Mouse (Mus musculus) heart, embryonic 11.5 days (tissue): ENCODE results near the gene A930009A15Rik. TPM values are rescaled to one million over a fixed set of nuclear protein-coding genes. Genes with fewer than 3 reads are reported as not detected.

Source experiments
- ATAC-seq: fragments of 200-750 bp; cut with Nextera tagmentation; replicated peaks from 2 replicates; pipeline ENCODE4 v1.8.0; 2017; ENCODE audit warnings: moderate library complexity; ENCODE audit not compliant: insufficient number of reproducible peaks, low FRiP score, low TSS enrichment
- H3K27ac ChIP-seq: fragments of 300-500 bp; sonication (generic); 2 replicates; pipeline ENCODE4 v1.5.1; 2014; ENCODE audit warnings: mild to moderate bottlenecking, low read depth, low read length
- H3K27me3 ChIP-seq: fragments of 300-500 bp; sonication (generic); 2 replicates; pipeline ENCODE4 v1.6.1; 2014; ENCODE audit warnings: mild to moderate bottlenecking, low read length, mixed read lengths; ENCODE audit not compliant: control insufficient read depth, insufficient read depth
- H3K36me3 ChIP-seq: fragments of 300-500 bp; sonication (generic); 2 replicates; pipeline ENCODE4 v1.6.1; 2014; ENCODE audit warnings: mild to moderate bottlenecking, low read length, moderate library complexity, mixed read lengths; ENCODE audit not compliant: control insufficient read depth, insufficient read depth
- H3K4me1 ChIP-seq: fragments of 300-500 bp; sonication (generic); 2 replicates; pipeline ENCODE4 v1.6.1; 2014; ENCODE audit warnings: low read length; ENCODE audit not compliant: control insufficient read depth, insufficient read depth
- H3K4me2 ChIP-seq: fragments of 300-500 bp; sonication (generic); 2 replicates; pipeline ENCODE4 v1.6.1; 2014; ENCODE audit warnings: mild to moderate bottlenecking, moderate library complexity
- H3K4me3 ChIP-seq: fragments of 300-500 bp; sonication (generic); 2 replicates; pipeline ENCODE4 v1.5.1; 2014; ENCODE audit warnings: low read depth, low read length
- H3K9ac ChIP-seq: fragments of 300-500 bp; sonication (generic); 2 replicates; pipeline ENCODE4 v1.6.1; 2014; ENCODE audit warnings: mild to moderate bottlenecking, low read depth, low read length, moderate library complexity
- H3K9me3 ChIP-seq: fragments of 300-500 bp; sonication (generic); replicated peaks from 2 replicates; pipeline ENCODE4 v1.6.1; 2016; ENCODE audit warnings: low read length; ENCODE audit not compliant: control insufficient read depth
- WGBS: fragments of 180-500 bp; shearing (Covaris S2); extraction: QIAGEN DNeasy Blood & Tissue Kit; methylation state at CpG from one replicate; pipeline ENCODE4 v1.1.7; 2014; ENCODE audit not compliant: insufficient replicate concordance; 5-methylcytosine and 5-hydroxymethylcytosine counted together
- polyA plus RNA-seq: library from polyadenylated mRNA; unstranded; fragments of >200 nt; fragmentation: Nextera tagmentation; extraction: Ambion mirVana; gene quantifications from 2 replicates; pipeline ENCODE4 v1.2.1, GENCODE M21; 2014

Gene A930009A15Rik
- polyA plus RNA-seq, 1 experiment from 2014 or later: not detected

DNA sequence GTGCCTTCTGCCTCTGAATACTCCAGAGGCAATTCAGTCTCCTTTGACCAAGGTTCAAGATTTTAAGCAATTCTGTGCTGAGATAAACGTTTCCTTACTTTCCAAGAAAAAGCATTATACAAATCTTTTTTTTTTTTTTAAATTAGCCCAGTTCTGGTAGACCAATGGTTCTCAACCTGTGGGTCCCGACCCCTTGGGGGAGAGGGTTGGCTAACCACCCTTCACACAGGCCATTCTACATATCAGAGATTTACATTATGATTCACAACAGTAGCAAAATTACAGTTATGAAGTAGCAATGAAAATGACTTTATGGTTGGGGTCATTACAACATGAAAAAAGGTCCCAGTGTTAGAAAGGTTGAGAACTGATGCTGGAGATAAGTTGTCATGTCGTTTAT is 18.7 kb upstream of the A930009A15Rik start:
- H3K4me2 ChIP-seq: no peak overlapping the region
- no peak for ATAC-seq
- H3K9me3 ChIP-seq: no peaks in the 10 kb centered on the region
- H3K36me3 ChIP-seq: no peaks in the 10 kb centered on the region
- no peak overlapping the region for H3K4me3 ChIP-seq
- WGBS: 67% methylated on average over 3 of the region's 3 CpGs
- no peaks in the 10 kb centered on the region for H3K4me1 ChIP-seq
- no peak overlapping the region for H3K9ac ChIP-seq
- H3K27ac ChIP-seq: no peak overlapping the region
- no peaks in the 10 kb centered on the region for H3K27me3 ChIP-seq

DNA sequence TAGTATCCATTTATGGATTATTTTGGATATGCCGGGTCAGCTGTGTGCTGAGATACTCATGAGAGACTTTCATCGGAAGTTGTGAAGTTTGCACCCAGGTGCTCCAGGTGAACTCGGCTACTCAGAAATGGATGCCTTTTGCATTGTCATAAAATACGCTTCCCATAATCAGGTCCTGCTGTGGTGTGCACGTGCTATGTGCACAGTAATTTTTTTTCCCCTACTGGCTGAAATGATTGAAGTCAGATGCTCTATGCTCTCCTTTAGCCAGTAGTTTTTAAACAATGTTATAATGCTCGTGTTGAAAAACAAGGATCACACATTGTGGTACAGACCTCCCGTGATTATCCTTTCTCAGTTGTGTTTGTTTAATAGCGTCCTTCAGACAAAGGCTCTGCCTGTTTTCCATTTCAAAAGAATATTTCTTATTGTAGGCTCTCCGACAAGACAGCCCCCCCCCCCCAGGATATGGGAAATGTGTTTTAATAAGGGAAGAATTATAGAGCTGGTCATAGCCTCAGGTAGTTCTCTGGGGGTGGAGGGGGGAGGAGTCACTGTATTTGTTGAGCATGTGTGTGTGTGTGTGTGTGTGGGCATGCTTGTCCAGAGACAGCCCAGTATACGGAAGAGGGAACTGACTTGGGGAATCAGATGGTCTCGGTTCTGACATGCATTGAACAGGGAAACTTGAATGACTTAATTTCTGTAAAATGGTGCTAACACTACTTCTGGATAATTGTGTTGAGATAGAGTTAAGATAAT is 16.3 kb upstream of the A930009A15Rik start:
- H3K4me3 ChIP-seq: no peak overlapping the region
- no peaks in the 10 kb centered on the region for H3K36me3 ChIP-seq
- no peak overlapping the region for H3K27ac ChIP-seq
- H3K4me1 ChIP-seq: no peaks in the 10 kb centered on the region
- no peak for ATAC-seq
- WGBS: 82% methylated on average over 11 of the region's 11 CpGs
- no peaks in the 10 kb centered on the region for H3K9me3 ChIP-seq
- H3K9ac ChIP-seq: no peak overlapping the region
- no peaks in the 10 kb centered on the region for H3K27me3 ChIP-seq
- no peak overlapping the region for H3K4me2 ChIP-seq

DNA sequence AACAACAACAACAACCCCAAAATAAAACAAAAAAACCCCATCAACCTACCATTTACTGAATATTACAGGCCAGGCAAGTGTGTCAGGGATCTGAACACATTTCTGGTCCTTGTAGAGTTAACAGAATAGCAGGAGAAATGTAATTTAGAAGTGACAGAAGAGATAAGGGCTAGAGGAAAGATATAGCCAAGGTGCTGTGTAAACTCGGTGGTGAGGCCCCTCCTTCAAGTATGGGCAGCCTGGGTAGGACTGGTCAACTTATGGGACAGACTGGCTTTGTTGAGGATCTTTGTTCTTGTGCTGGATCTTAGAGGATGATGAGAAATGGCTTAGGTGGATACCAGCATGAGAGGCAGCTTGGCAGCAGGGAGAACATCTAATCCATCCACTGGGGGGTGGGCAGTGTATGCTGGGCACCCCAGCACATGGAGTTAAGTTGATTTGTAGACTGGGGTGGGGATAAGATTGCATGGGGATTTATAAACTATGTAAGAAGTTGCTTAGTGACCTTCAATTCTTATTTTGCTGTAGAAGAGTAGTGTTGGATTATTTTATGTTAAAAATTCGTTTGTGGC is 14.5 kb upstream of the A930009A15Rik start:
- Histone ChIP-seq H3K4me1 (no peaks in the 10 kb centered on the region), H3K4me3 (no peak overlapping the region), H3K4me2 (no peak overlapping the region), H3K27ac (no peak overlapping the region), H3K9ac (no peak overlapping the region), H3K27me3 (no peaks in the 10 kb centered on the region), H3K36me3 (no peaks in the 10 kb centered on the region), H3K9me3 (no peaks in the 10 kb centered on the region)
- 38% methylated on average over 2 of the region's 2 CpGs for WGBS
- no peak for ATAC-seq

DNA sequence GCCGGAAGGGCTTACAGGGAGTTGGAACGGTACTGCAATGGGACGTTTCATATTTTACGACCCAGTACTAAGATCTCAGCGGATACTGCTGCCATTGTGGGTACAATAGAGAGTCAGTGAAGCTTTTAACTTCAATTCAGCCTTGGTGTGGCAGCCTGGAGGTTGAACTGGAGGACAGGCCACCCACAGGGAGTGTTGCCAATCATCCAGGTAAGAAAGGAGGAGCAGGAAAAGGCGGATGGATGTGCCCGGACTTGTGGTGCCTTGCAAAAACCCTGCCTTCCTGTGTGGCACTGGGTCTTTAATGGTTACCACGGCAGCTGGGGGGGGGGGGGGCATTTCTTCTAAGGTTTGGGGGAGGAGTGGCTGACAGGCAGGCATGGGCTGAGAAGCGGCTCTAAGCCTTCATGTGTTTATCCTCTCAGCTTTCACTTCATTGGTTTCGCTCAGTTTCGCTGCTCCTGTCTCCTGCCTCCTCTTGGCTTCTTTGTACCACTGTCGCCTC is 13.0 kb upstream of the A930009A15Rik start:
- no peak overlapping the region for H3K9ac ChIP-seq
- ATAC-seq: no peak
- no peak overlapping the region for H3K4me2 ChIP-seq
- whole genome bisulfite sequencing: 49% methylated on average over 12 of the region's 12 CpGs
- no peak overlapping the region for H3K27ac ChIP-seq
- no peaks in the 10 kb centered on the region for H3K27me3 ChIP-seq
- no peaks in the 10 kb centered on the region for H3K9me3 ChIP-seq
- no peaks in the 10 kb centered on the region for H3K36me3 ChIP-seq
- no peaks in the 10 kb centered on the region for H3K4me1 ChIP-seq
- no peak overlapping the region for H3K4me3 ChIP-seq

DNA sequence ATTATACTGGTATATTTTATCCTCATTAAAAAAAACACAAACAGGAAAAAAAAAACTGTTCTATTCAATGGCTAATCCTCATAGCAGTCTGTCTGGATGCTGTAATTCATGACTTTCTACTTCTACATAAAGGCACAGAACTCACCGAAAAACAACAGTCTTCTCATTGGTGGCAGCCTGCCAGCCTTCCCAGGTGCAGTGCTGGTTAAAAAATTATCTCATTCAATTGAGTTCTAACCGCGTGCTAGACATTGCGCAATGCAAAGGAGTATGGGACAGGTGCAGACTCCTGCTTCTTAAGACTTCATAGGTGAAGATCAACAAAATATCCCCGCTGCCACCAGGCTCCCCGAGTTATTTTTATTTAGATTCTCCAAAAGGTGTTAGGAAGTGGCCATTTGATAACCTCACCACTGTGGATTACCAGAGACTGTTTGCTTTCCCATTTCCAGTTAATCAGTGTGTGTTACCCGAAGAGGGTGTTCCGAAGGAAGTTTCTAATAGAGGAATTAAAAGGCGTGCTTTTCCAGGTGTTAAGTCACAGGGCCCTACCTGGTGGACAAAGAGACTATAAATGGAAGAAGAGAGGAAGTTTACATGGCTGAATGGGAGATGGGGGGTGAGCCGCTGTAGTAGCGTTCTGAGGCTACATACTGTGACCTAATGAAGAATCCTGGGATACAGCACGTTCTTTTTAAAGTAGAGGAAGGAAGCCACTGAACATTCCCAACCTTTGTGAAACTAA is 8.5 kb upstream of the A930009A15Rik start:
- 67% methylated on average over 12 of the region's 12 CpGs for WGBS

DNA sequence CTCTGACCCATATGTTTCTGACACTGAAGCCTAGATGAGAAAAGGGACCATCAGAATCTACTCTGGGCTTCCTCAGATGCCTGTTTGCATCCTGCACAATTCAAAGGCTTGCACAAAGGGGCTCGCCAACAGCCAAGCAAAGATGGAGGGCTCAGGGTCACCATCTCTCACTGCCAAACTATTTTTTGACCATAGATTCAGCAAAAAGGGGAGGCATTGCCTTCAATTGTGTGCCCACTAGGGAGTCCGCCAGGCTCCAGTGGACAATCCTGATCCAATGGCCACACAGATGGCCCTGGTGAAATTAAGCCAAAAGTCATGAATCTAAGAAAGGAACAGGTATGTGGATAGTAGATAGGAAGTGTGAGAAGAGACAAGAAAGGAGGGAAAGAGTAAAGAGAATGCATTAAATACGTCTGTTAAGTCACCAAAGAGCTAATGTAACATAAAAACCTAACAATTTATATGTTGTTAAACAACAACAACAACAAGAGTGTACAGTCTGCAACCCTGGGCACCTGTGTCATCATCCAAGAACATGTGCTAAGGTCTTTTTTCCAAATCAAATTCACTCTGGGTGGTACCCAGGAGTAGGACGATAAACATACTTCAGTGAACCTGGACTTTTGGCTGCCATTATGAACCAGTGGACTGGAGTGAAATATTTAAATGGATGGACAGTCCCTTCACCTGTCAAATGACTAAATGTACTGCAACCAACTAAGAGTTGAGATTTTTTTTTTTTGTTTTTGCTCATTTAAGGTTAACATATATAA is 6.7 kb upstream of the A930009A15Rik start:
- no peaks in the 10 kb centered on the region for H3K9me3 ChIP-seq
- no peak overlapping the region for H3K27ac ChIP-seq
- no peaks in the 10 kb centered on the region for H3K27me3 ChIP-seq
- 77% methylated on average over 4 of the region's 4 CpGs for WGBS
- H3K4me2 ChIP-seq: no peak overlapping the region
- no peak overlapping the region for H3K4me3 ChIP-seq
- H3K9ac ChIP-seq: no peak overlapping the region
- H3K4me1 ChIP-seq: no peaks in the 10 kb centered on the region
- no peak for ATAC-seq
- no peaks in the 10 kb centered on the region for H3K36me3 ChIP-seq

More for the DNA sequence above, 8.5 kb upstream of the A930009A15Rik start:
- Histone ChIP-seq H3K4me2 (no peak overlapping the region), H3K9me3 (no peaks in the 10 kb centered on the region), H3K27ac (no peak overlapping the region), H3K9ac (no peak overlapping the region), H3K36me3 (no peaks in the 10 kb centered on the region), H3K4me1 (no peaks in the 10 kb centered on the region), H3K27me3 (no peaks in the 10 kb centered on the region), H3K4me3 (no peak overlapping the region)
- no peak for ATAC-seq

DNA sequence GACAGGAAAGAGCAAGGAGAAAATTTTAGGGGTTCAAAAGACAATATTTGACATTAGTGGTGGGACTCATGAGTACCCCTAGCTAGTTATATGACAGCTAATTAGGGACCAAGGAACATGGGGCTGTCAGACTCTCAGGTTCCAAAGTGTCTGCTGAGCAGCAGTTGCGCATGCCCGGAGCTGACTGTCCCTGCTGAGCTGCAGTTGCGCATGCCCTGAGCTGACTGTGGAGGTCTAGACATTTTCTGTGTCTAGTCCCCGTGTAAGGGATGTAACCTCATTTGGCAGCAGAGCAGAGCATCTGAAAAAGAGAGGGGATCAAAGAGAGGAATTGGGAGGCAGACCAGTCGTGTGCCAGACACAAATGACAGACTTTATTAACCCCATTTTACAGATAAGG is 5.8 kb upstream of the A930009A15Rik start:
- Histone ChIP-seq H3K9me3 (no peaks in the 10 kb centered on the region), H3K9ac (no peak overlapping the region), H3K4me3 (no peak overlapping the region), H3K27me3 (no peaks in the 10 kb centered on the region), H3K4me2 (no peak overlapping the region), H3K27ac (no peak overlapping the region), H3K36me3 (no peaks in the 10 kb centered on the region), H3K4me1 (no peaks in the 10 kb centered on the region)
- WGBS: 81% methylated on average over 5 of the region's 5 CpGs
- no peak for ATAC-seq

DNA sequence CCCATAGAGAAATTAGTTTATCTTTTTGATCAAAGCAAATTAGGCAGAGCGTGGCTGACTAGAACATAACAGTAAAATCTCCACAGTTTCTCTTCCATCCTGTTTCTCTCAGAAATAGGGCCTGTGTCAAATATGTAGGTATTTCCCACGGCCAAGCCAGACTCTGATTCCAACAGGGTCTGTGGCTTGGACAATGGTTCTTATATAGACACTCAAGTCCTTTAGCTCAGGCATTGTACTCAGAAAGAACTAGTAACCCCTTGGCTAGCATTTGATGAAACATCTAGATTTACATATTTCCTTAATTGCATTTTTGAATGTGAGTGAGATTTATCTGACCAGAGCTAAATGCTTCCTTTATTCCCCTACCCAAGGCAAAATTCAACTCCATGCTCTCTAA is 791 bp downstream of the A930009A15Rik start:
- Histone ChIP-seq H3K27ac (no peak overlapping the region), H3K4me1 (no peaks in the 10 kb centered on the region), H3K4me3 (no peak overlapping the region), H3K27me3 (no peaks in the 10 kb centered on the region), H3K9ac (no peak overlapping the region), H3K36me3 (no peaks in the 10 kb centered on the region), H3K4me2 (no peak overlapping the region), H3K9me3 (no peaks in the 10 kb centered on the region)
- 78% methylated on average over 2 of the region's 2 CpGs for WGBS
- no peak for ATAC-seq
